Mouse (Mus musculus) heart, embryonic 15.5 days (tissue): ENCODE measurements at regions not wholly inside any gene's neighbourhood (a gene's known extent, or its start where the extent isn't known, plus 50 kb on each side); places are given as distances from the start of the nearest gene placed in this dataset.

Experiments
- ATAC-seq: fragments of 200-750 bp; cut with Nextera tagmentation; replicated peaks from 2 replicates; pipeline ENCODE4 v1.8.0; 2017; ENCODE audit warnings: low read depth, moderate TSS enrichment; ENCODE audit not compliant: insufficient number of reproducible peaks, insufficient read depth, low FRiP score
- H3K27ac ChIP-seq: fragments of 300-500 bp; sonication (generic); 2 replicates; pipeline ENCODE4 v1.5.1; 2015; ENCODE audit warnings: mild to moderate bottlenecking, inconsistent platforms
- H3K27me3 ChIP-seq: fragments of 300-500 bp; sonication (generic); 2 replicates; pipeline ENCODE4 v1.6.1; 2015; ENCODE audit warnings: inconsistent platforms
- H3K36me3 ChIP-seq: fragments of 300-500 bp; sonication (generic); 2 replicates; pipeline ENCODE4 v1.6.1; 2015; ENCODE audit warnings: mild to moderate bottlenecking, inconsistent platforms
- H3K4me1 ChIP-seq: fragments of 300-500 bp; sonication (generic); replicated peaks from 2 replicates; pipeline ENCODE4 v1.6.1; 2015; ENCODE audit warnings: inconsistent platforms
- H3K4me2 ChIP-seq: fragments of 300-500 bp; sonication (generic); 2 replicates; pipeline ENCODE4 v1.6.1; 2015; ENCODE audit warnings: inconsistent platforms, mild to moderate bottlenecking, moderate library complexity
- H3K4me3 ChIP-seq: fragments of 300-500 bp; sonication (generic); 2 replicates; pipeline ENCODE4 v1.5.1; 2015; ENCODE audit warnings: mild to moderate bottlenecking, inconsistent platforms
- H3K9ac ChIP-seq: fragments of 300-500 bp; sonication (generic); 2 replicates; pipeline ENCODE4 v1.6.1; 2015; ENCODE audit warnings: mild to moderate bottlenecking, inconsistent platforms
- H3K9me3 ChIP-seq: fragments of 300-500 bp; sonication (generic); replicated peaks from 2 replicates; pipeline ENCODE4 v1.6.1; 2016; ENCODE audit warnings: inconsistent platforms
- WGBS: fragments of 180-500 bp; shearing (Covaris S2); methylation state at CpG from one replicate; pipeline ENCODE4 v1.1.7; 2015; ENCODE audit warnings: mixed read lengths; 5-methylcytosine and 5-hydroxymethylcytosine counted together

- Histone ChIP-seq H3K27ac (no peak overlapping the region), H3K4me3 (no peak overlapping the region), H3K27me3 (no peaks in the 10 kb centered on the region), H3K9ac (no peak overlapping the region), H3K4me1 (no peaks in the 10 kb centered on the region), H3K4me2 (no peak overlapping the region), H3K36me3 (no peaks in the 10 kb centered on the region), H3K9me3 (no peaks in the 10 kb centered on the region)
- whole genome bisulfite sequencing: 60% methylated on average over 3 of the region's 3 CpGs
- ATAC-seq: no peak
These were observed 369.4 kb upstream of the Igbp1b start for GRCm38 (mm10) chr6:139027696-139028095.

- no peaks in the 10 kb centered on the region for H3K4me1 ChIP-seq
- no peaks in the 10 kb centered on the region for H3K9me3 ChIP-seq
- no peaks in the 10 kb centered on the region for H3K36me3 ChIP-seq
- H3K9ac ChIP-seq: no peak overlapping the region
- H3K27ac ChIP-seq: no peak overlapping the region
- WGBS: 77% methylated on average over 4 of the region's 4 CpGs
- no peak overlapping the region for H3K4me2 ChIP-seq
- no peak overlapping the region for H3K4me3 ChIP-seq
- no peaks in the 10 kb centered on the region for H3K27me3 ChIP-seq
- ATAC-seq: no peak
These were observed 356.2 kb upstream of the Igbp1b start for GRCm38 (mm10) chr6:139014526-139014925.

DNA sequence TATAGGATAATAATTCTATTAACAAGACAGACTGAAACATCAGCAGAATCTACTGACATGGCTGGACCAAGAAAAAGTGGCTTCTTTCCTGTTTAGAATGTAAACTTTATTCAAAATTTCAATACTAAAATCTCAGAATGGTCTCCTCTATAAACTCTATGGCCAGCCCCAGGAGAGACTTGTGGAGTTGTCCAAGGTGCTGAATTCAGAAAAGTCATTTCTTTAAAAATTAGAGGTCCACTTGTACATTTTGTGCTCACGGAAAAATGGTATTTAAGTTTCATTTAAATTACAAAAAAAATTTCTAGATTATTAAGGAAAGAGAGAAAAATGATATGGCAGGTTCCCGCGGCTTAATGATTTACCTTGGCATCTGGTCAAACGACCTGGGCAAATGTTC, 352.2 kb upstream of the Igbp1b start:
- H3K4me3 ChIP-seq: no peak overlapping the region
- H3K9ac ChIP-seq: no peak overlapping the region
- H3K9me3 ChIP-seq: no peaks in the 10 kb centered on the region
- H3K36me3 ChIP-seq: no peaks in the 10 kb centered on the region
- no peak overlapping the region for H3K4me2 ChIP-seq
- H3K27me3 ChIP-seq: no peaks in the 10 kb centered on the region
- H3K27ac ChIP-seq: no peak overlapping the region
- ATAC-seq: no peak
- H3K4me1 ChIP-seq: no peaks in the 10 kb centered on the region
- 78% methylated on average over 4 of the region's 4 CpGs for WGBS
